Mouse (Mus musculus) lung, postnatal 0 days (tissue): Measurements from ENCODE around the gene Nrxn3. TPM values are rescaled to one million over a fixed set of nuclear protein-coding genes. Genes with fewer than 3 reads are reported as not detected.

Experiments used
- ATAC-seq: fragments of 200-750 bp; cut with Nextera tagmentation; 2 replicates; pipeline ENCODE4 v1.8.0; 2017; ENCODE audit warnings: moderate library complexity
- DNase-seq: peaks from one replicate; pipeline ENCODE4 v3.0.0-alpha.2; 2016; ENCODE audit warnings: low spot score
- H3K27ac ChIP-seq: fragments of 300-500 bp; sonication (generic); 2 replicates; pipeline ENCODE4 v1.5.1; 2014; ENCODE audit warnings: antibody characterized with exemption, mild to moderate bottlenecking, low read length, mixed read lengths
- H3K27me3 ChIP-seq: fragments of 300-500 bp; sonication (generic); replicated peaks from 2 replicates; pipeline ENCODE4 v1.6.1; 2014; ENCODE audit warnings: low read length, mixed read lengths; ENCODE audit not compliant: insufficient read depth
- H3K36me3 ChIP-seq: fragments of 300-500 bp; sonication (generic); 2 replicates; pipeline ENCODE4 v1.6.1; 2014; ENCODE audit warnings: low read length, mixed read lengths; ENCODE audit not compliant: insufficient read depth
- H3K4me1 ChIP-seq: fragments of 300-500 bp; sonication (generic); 2 replicates; pipeline ENCODE4 v1.6.1; 2014; ENCODE audit warnings: antibody characterized with exemption, low read depth, low read length, mixed read lengths; ENCODE audit not compliant: insufficient read depth
- H3K4me2 ChIP-seq: fragments of 300-500 bp; sonication (generic); replicated peaks from 2 replicates; pipeline ENCODE4 v1.6.1; 2014; ENCODE audit warnings: low read depth, mild to moderate bottlenecking, low read length, moderate library complexity, mixed read lengths
- H3K4me3 ChIP-seq: fragments of 300-500 bp; sonication (generic); 2 replicates; pipeline ENCODE4 v1.5.1; 2014; ENCODE audit warnings: low read depth, low read length
- H3K9ac ChIP-seq: fragments of 300-500 bp; sonication (generic); replicated peaks from 2 replicates; pipeline ENCODE4 v1.6.1; 2014; ENCODE audit warnings: low read depth, mild to moderate bottlenecking
- H3K9me3 ChIP-seq: fragments of 300-500 bp; sonication (generic); 2 replicates; pipeline ENCODE4 v1.6.1; 2016; ENCODE audit warnings: low read length, mixed read lengths
- CTCF ChIP-seq: IDR thresholded peaks from 2 replicates; pipeline ENCODE4 v1.5.1; 2016; ENCODE audit warnings: antibody characterized with exemption, mild to moderate bottlenecking
- EP300 ChIP-seq: IDR thresholded peaks from 2 replicates; pipeline ENCODE4 v1.6.1; 2016; ENCODE audit warnings: antibody characterized with exemption, mild to moderate bottlenecking, control low read depth
- WGBS: fragments of 180-500 bp; shearing (Covaris S2); extraction: QIAGEN DNeasy Blood & Tissue Kit; methylation state at CpG from one replicate; pipeline ENCODE4 v1.1.7; 2014; 5-methylcytosine and 5-hydroxymethylcytosine counted together
- polyA plus RNA-seq: library from polyadenylated mRNA; unstranded; fragments of >200 nt; fragmentation: Nextera tagmentation; extraction: Ambion mirVana; gene quantifications from 2 replicates; pipeline ENCODE4 v1.2.1, GENCODE M21; 2015

The Nrxn3 gene
- polyA plus RNA-seq, 1 experiment from 2014 or later, result 2.1 TPM

DNA sequence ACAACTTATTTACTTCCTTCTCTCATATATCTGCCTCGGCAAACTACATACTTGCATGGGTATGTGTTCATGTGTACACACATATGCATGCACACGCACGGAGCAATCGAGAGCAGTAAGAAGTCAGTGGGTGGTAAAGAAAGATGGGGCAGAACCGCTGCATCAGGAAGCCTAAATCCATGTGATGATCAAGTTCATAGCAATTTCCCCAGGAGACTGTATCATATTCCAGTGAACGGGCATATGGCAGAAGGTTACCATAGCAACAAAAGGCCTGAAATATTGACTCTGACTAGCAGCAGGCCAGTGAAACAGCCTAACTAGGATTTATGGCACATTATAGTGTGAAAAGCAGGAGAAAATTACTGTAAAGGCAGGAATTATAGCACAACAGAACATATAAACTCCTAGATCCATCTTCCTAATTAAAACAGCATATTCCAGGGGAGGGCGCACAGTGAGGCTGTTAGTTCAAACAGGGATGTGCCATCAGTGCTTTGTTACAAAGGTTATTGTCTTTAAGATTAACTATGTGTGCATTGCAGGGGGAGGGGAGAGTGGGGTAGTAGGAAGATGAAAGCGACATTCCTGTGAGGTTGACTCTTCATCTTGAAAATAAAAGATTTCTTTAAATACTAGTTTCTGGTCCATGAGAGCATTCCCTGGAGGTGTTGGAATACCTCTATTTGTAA is 1195.6 kb downstream of the Nrxn3 start:
- H3K4me1 ChIP-seq, result no peaks in the 10 kb centered on the region
- DNase-seq (no peak), ATAC-seq (no peak)
- H3K9ac ChIP-seq, result no peak overlapping the region
- H3K36me3 ChIP-seq, result no peaks in the 10 kb centered on the region
- no peaks in the 10 kb centered on the region for H3K9me3 ChIP-seq
- H3K27me3 ChIP-seq, result no peaks in the 10 kb centered on the region
- no peak overlapping the region for H3K4me2 ChIP-seq
- TF ChIP-seq CTCF (no peak), EP300 (no peak)
- no peak overlapping the region for H3K4me3 ChIP-seq
- no peak overlapping the region for H3K27ac ChIP-seq
- WGBS, result 78% methylated on average over 8 of the region's 8 CpGs

GRCm38 (mm10) chr12:89932338-89932737 is 1209.7 kb downstream of the Nrxn3 start:
- Histone ChIP-seq H3K4me2 (no peak overlapping the region), H3K27me3 (no peaks in the 10 kb centered on the region), H3K9ac (no peak overlapping the region), H3K27ac (no peak overlapping the region), H3K36me3 (no peaks in the 10 kb centered on the region), H3K4me1 (no peaks in the 10 kb centered on the region), H3K9me3 (no peaks in the 10 kb centered on the region), H3K4me3 (no peak overlapping the region)
- ATAC-seq, result no peak
- no peak for DNase-seq
- no peak for TF ChIP-seq CTCF
- no peak for TF ChIP-seq EP300
- 63% methylated on average over 1 of the region's 1 CpGs for WGBS

DNA sequence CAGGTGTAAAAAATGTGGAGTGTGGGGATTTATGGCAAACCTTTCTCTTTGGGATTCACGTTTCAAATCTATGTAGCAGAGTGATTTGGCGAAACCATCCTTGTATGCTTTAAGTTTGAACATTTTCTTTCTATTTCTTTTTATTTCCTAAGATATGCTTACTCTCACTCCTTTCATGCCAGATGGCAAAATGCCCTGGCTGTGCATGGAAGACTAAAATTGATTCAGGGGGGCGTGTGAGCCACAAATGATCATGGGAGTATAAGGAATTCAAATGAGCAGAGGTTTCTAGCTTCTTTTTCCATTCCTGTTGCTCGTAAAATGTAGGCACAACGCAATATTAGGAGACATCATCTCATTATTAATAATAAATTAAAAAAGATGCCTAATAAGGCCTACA is 1211.0 kb downstream of the Nrxn3 start:
- 73% methylated on average over 5 of the region's 5 CpGs for WGBS
- no peak overlapping the region for H3K9ac ChIP-seq
- ATAC-seq (no peak), DNase-seq (no peak)
- no peaks in the 10 kb centered on the region for H3K36me3 ChIP-seq
- TF ChIP-seq EP300, result no peak
- TF ChIP-seq CTCF, result no peak
- no peak overlapping the region for H3K27ac ChIP-seq
- H3K4me1 ChIP-seq, result no peaks in the 10 kb centered on the region
- no peak overlapping the region for H3K4me2 ChIP-seq
- no peak overlapping the region for H3K4me3 ChIP-seq
- no peaks in the 10 kb centered on the region for H3K9me3 ChIP-seq
- H3K27me3 ChIP-seq, result no peaks in the 10 kb centered on the region

- ATAC-seq (no peak), DNase-seq (no peak)
- no peaks in the 10 kb centered on the region for H3K9me3 ChIP-seq
- TF ChIP-seq CTCF (no peak), EP300 (no peak)
- WGBS, result 59% methylated on average over 2 of the region's 2 CpGs
- no peak overlapping the region for H3K9ac ChIP-seq
- no peak overlapping the region for H3K27ac ChIP-seq
- no peak overlapping the region for H3K4me2 ChIP-seq
- H3K27me3 ChIP-seq, result no peaks in the 10 kb centered on the region
- no peaks in the 10 kb centered on the region for H3K36me3 ChIP-seq
- H3K4me3 ChIP-seq, result no peak overlapping the region
- no peaks in the 10 kb centered on the region for H3K4me1 ChIP-seq
These were observed 1218.1 kb downstream of the Nrxn3 start for GRCm38 (mm10) chr12:89940746-89941145.

- H3K9me3 ChIP-seq, result no peaks in the 10 kb centered on the region
These were observed 1223.3 kb downstream of the Nrxn3 start for GRCm38 (mm10) chr12:89945911-89946502.

GRCm38 (mm10) chr12:89946522-89946921 is 1223.8 kb downstream of the Nrxn3 start:
- TF ChIP-seq CTCF (no peak), EP300 (no peak)
- WGBS, result 35% methylated on average over 5 of the region's 5 CpGs
- H3K4me2 ChIP-seq, result no peak overlapping the region
- H3K9ac ChIP-seq, result no peak overlapping the region
- H3K4me3 ChIP-seq, result no peak overlapping the region
- DNase-seq (no peak), ATAC-seq (no peak)
- no peaks in the 10 kb centered on the region for H3K4me1 ChIP-seq
- H3K27me3 ChIP-seq, result no peaks in the 10 kb centered on the region
- H3K9me3 ChIP-seq, result no peaks in the 10 kb centered on the region
- no peaks in the 10 kb centered on the region for H3K36me3 ChIP-seq
- H3K27ac ChIP-seq, result no peak overlapping the region

More at GRCm38 (mm10) chr12:89945911-89946502, 1223.3 kb downstream of the Nrxn3 start:
- Histone ChIP-seq H3K36me3 (no peaks in the 10 kb centered on the region), H3K27ac (no peak overlapping the region), H3K4me1 (no peaks in the 10 kb centered on the region), H3K4me2 (no peak overlapping the region), H3K27me3 (no peaks in the 10 kb centered on the region), H3K9ac (no peak overlapping the region), H3K4me3 (no peak overlapping the region)
- TF ChIP-seq EP300, result no peak
- no peak for TF ChIP-seq CTCF
- no peak for ATAC-seq
- DNase-seq, result no peak
- 86% methylated on average over 2 of the region's 2 CpGs for WGBS
